Mouse (Mus musculus) midbrain, postnatal 0 days (tissue): ENCODE measurements around the gene Mapk8ip1. TPM values are rescaled to one million over a fixed set of nuclear protein-coding genes. Genes with fewer than 3 reads are reported as not detected.
A peak's percentile ranks its signal among the peaks of the same experiment; 100 is the strongest.

Experiments
- ATAC-seq: fragments of 200-750 bp; cut with Nextera tagmentation; 2 replicates; pipeline ENCODE4 v1.8.0; 2017; ENCODE audit warnings: moderate number of reproducible peaks, mild to moderate bottlenecking, moderate TSS enrichment, moderate library complexity; ENCODE audit not compliant: low FRiP score
- DNase-seq: peaks from one replicate; pipeline ENCODE4 v3.0.0-alpha.2; 2015; ENCODE audit warnings: low spot score
- H3K27ac ChIP-seq: fragments of 300-500 bp; sonication (generic); 2 replicates; pipeline ENCODE4 v1.5.1; 2014; ENCODE audit warnings: low read depth, mild to moderate bottlenecking, low read length, mixed read lengths
- H3K27me3 ChIP-seq: fragments of 300-500 bp; sonication (generic); 2 replicates; pipeline ENCODE4 v1.6.1; 2014; ENCODE audit warnings: low read length, control low read depth, mixed read lengths; ENCODE audit not compliant: insufficient read depth
- H3K36me3 ChIP-seq: fragments of 300-500 bp; sonication (generic); 2 replicates; pipeline ENCODE4 v1.6.1; 2014; ENCODE audit warnings: low read length, control low read depth, mixed read lengths; ENCODE audit not compliant: insufficient read depth
- H3K4me1 ChIP-seq: fragments of 300-500 bp; sonication (generic); 2 replicates; pipeline ENCODE4 v1.6.1; 2014; ENCODE audit warnings: mild to moderate bottlenecking, control low read depth, antibody characterized with exemption, low read length, mixed read lengths; ENCODE audit not compliant: insufficient read depth
- H3K4me2 ChIP-seq: fragments of 300-500 bp; sonication (generic); 2 replicates; pipeline ENCODE4 v1.6.1; 2014; ENCODE audit warnings: low read depth, mild to moderate bottlenecking, low read length, mixed read lengths; ENCODE audit not compliant: poor library complexity, severe bottlenecking
- H3K4me3 ChIP-seq: fragments of 300-500 bp; sonication (generic); 2 replicates; pipeline ENCODE4 v1.5.1; 2014; ENCODE audit warnings: low read depth, mild to moderate bottlenecking, low read length, moderate library complexity
- H3K9ac ChIP-seq: fragments of 300-500 bp; sonication (generic); replicated peaks from 2 replicates; pipeline ENCODE4 v1.6.1; 2014; ENCODE audit warnings: mild to moderate bottlenecking, low read length, moderate library complexity, mixed read lengths; ENCODE audit not compliant: poor library complexity, severe bottlenecking
- H3K9me3 ChIP-seq: fragments of 300-500 bp; sonication (generic); 2 replicates; pipeline ENCODE4 v1.6.1; 2016; ENCODE audit warnings: low read length, control low read depth
- CTCF ChIP-seq: IDR thresholded peaks from 2 replicates; pipeline ENCODE4 v1.5.1; 2016; ENCODE audit warnings: antibody characterized with exemption, mild to moderate bottlenecking
- WGBS: fragments of 180-500 bp; shearing (Covaris S2); extraction: QIAGEN DNeasy Blood & Tissue Kit; methylation state at CpG from one replicate; pipeline ENCODE4 v1.1.7; 2014; 5-methylcytosine and 5-hydroxymethylcytosine counted together
- polyA plus RNA-seq: library from polyadenylated mRNA; unstranded; fragments of >200 nt; fragmentation: Nextera tagmentation; extraction: Ambion mirVana; gene quantifications from 2 replicates; pipeline ENCODE4 v1.2.1, GENCODE M21; 2015
- total RNA-seq: library from RNA; depleted of rRNA; stranded (reverse); fragments of >200 nt; gene quantifications from 2 replicates; pipeline ENCODE4 v1.2.3, GENCODE M21; 2014

Mapk8ip1 gene
- total and polyA plus RNA-seq, 2 experiments from 2014 or later: 178 to 357 TPM

DNA sequence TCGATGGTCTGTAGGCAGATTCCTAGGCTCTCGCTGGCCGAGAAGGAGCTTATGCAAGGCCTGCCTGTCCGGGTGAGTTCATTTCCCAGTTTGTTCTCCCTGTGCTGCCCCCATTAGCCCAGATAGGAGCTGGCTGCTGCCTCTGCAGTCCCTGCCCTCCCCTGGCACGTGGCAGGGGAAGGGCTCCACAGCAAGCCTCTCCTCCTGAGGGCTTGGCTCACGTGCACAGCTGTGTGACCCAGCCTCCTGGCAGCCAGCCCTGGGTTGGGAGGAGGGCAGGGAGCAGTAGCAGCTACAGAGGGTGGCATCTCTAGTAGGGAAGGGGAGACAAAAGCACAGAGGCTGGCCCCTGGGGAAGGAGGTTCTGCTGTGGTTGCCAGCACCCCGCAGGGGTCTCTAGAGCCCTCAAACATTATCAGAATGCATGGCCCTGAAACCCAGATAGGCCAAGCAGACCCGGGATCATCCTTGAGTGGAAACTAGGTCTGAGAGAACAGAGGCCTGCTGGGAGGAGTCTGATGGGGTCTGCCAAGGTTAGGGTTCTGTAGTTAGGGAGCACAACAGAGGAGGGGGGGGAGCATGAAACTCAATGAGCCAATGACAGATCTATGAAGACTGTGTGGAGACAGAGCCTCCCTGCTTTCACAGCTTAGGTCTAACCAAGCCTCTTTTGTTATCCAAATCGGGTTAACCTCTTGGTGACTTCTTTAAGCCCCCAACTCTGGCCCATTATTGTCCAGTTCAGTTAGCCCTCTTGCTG is 22.8 kb upstream of the Mapk8ip1 start:
- Histone ChIP-seq H3K27me3 (no peaks in the 10 kb centered on the region), H3K4me1 (0 out of 2 replicates have a peak, but pooled peaks cover 6% of the 10 kb centered on the region), H3K4me2 (no peak overlapping the region), H3K9ac (no peak overlapping the region; the same call in 1 of the 2 replicates), H3K9me3 (no peaks in the 10 kb centered on the region), H3K36me3 (peaks cover 55% of the 10 kb centered on the region), H3K4me3 (no peak overlapping the region), H3K27ac (peak overlapping the region; percentile 71)
- no peak for TF ChIP-seq CTCF
- 53% methylated on average over 9 of the region's 9 CpGs for WGBS
- ATAC-seq (peak; percentile 48), DNase-seq (peak; percentile 75)

DNA sequence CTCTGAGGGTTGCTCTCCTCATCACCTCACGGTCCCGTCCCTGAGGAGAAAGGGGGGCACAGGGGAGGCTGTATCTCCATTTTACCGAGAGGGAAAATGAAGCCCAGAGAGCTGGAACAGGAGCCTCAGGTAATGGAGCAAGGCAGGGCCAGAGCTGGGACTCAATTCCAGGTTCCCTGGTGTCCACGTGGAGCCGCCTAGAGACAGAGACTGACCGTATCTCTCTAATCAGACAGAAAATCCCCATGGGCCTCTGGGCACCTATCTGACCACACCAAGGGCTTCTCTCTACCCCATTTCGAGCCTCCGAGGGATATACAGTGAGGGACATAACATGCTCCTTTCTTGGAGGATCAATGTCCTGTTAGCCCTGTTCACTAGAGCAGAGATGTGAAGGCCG is 22.1 kb upstream of the Mapk8ip1 start:
- H3K27ac ChIP-seq: peak overlapping the region; percentile 71; the same call in 1 of the 2 replicates
- no peak overlapping the region for H3K9ac ChIP-seq
- TF ChIP-seq CTCF: no peak

DNA sequence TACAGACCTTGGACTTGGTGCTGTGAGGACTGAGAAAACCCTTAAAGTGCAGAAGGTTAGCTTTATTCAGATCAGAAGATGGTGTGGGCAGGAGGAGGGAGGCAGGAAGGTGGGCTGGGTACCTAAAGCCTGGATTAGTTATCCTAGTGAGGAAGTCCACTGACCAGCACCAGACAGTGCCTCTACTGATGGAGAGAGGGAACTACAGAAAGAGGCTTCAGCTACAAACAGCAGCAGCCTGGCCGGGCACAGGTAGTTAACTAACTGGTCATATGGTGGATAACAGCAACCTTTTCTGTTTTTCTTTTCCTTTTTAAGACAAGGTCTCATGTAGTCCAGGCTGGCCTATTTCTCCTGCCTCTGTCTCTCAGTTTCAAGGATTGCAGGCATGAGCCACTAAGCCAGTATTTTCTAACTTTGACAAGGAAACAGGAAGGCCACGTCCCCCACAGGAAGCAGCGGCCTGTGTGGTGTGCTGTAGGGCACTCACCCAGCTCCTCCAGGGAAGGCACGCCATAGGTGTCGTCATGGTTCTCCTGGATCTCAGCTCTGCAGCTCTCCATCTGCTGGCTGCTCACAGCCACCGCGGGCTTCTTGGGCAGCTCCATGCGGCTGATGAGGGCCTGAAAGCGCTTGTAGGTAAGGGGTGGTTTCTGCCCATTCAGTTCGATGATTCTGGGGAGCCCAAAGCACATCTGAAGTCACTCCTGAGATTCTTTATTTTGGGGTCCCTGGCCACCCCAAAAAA is 21.5 kb upstream of the Mapk8ip1 start:
- 81% methylated on average over 10 of the region's 10 CpGs for WGBS
- no peak overlapping the region for H3K4me2 ChIP-seq
- peak; percentile 59 for TF ChIP-seq CTCF
- no peaks in the 10 kb centered on the region for H3K9me3 ChIP-seq
- H3K36me3 ChIP-seq: peaks cover 68% of the 10 kb centered on the region
- ATAC-seq (no peak), DNase-seq (peak; percentile 43)
- 0 out of 2 replicates have a peak, but pooled peaks cover 6% of the 10 kb centered on the region for H3K4me1 ChIP-seq
- H3K9ac ChIP-seq: no peak overlapping the region
- no peak overlapping the region for H3K4me3 ChIP-seq
- H3K27ac ChIP-seq: peak overlapping the region; percentile 71; the same call in 1 of the 2 replicates
- H3K27me3 ChIP-seq: no peaks in the 10 kb centered on the region

More for the DNA sequence above, 22.1 kb upstream of the Mapk8ip1 start:
- no peak overlapping the region for H3K4me2 ChIP-seq
- H3K27me3 ChIP-seq: no peaks in the 10 kb centered on the region
- peaks cover 62% of the 10 kb centered on the region for H3K36me3 ChIP-seq
- no peak overlapping the region for H3K4me3 ChIP-seq
- H3K4me1 ChIP-seq: 0 out of 2 replicates have a peak, but pooled peaks cover 6% of the 10 kb centered on the region
- ATAC-seq: no peak
- WGBS: 89% methylated on average over 9 of the region's 9 CpGs
- H3K9me3 ChIP-seq: no peaks in the 10 kb centered on the region
- no peak for DNase-seq

DNA sequence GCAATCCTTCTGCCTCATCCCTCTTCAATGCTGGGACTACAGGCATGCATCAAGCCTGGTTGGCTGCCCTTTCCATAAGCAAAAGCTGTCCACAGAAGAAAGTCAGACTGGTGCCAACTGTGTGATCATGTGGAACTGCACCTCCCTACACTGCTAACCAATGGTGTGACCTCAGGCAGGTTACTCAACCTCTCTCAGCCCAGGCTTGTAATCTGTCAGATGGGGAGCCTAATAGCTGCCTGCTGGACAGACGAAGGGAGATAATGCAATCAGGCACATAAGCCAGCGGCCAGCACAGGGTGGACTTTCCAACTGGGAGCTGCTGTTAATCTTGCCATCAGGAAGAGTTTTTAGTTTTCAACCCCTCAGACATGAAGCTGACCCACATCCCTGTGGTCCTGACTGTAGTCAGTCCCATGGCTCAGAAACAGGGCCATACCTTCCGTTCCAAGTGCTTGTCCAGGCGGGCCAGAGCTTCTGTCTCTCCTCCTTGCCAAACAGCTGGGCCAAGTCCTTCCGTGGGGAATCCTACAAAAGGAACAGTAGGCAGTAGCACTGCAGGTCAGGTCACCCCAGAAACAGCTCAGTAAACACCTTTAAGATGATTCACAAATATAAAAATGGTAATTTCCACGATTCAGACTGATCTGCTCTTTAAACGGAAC is 20.8 kb upstream of the Mapk8ip1 start:
- H3K4me2 ChIP-seq: no peak overlapping the region
- no peaks in the 10 kb centered on the region for H3K27me3 ChIP-seq
- TF ChIP-seq CTCF: no peak
- 91% methylated on average over 7 of the region's 7 CpGs for WGBS
- H3K9ac ChIP-seq: no peak overlapping the region
- H3K4me1 ChIP-seq: 0 out of 2 replicates have a peak, but pooled peaks cover 6% of the 10 kb centered on the region
- DNase-seq (no peak), ATAC-seq (no peak)
- peaks cover 75% of the 10 kb centered on the region for H3K36me3 ChIP-seq
- H3K9me3 ChIP-seq: no peaks in the 10 kb centered on the region
- H3K4me3 ChIP-seq: no peak overlapping the region
- H3K27ac ChIP-seq: no peak overlapping the region

DNA sequence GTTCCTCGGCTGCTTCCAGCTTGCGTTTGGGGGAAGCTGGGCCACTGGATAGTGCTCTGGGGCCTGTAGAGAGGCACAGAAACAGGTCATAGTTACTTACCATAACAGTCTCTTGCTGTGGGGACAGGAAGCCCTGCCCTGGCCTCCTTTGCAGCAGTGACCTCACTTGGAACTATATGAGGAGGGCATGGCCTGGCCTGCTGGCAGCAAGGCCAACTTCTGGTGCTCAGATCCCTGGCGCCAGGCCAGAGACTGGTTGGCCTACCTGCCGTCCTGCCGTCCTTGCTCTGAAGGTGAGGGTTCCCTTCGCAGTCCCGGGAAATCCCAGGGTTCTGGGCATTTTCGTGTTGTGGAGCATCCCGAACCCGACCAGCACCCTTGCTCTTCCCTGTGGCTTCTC is 10.6 kb upstream of the Mapk8ip1 start:
- Histone ChIP-seq H3K9me3 (no peaks in the 10 kb centered on the region), H3K27me3 (no peaks in the 10 kb centered on the region), H3K9ac (no peak overlapping the region), H3K4me2 (no peak overlapping the region), H3K27ac (no peak overlapping the region), H3K4me3 (no peak overlapping the region), H3K36me3 (peaks cover 90% of the 10 kb centered on the region), H3K4me1 (no peaks in the 10 kb centered on the region)
- ATAC-seq: no peak
- no peak for DNase-seq
- TF ChIP-seq CTCF: no peak
- WGBS: 87% methylated on average over 10 of the region's 10 CpGs
